Mouse (Mus musculus): ENCODE measurements around the gene Gstt4. TPM values are rescaled to one million over a fixed set of nuclear protein-coding genes. Genes with fewer than 3 reads are reported as not detected.
"Not testable (repeated sequence)": the region's sequence is repeated elsewhere in the genome, so short reads cannot be mapped to it uniquely, and the experiment has no call there.

Gene Gstt4
- polyA plus RNA-seq, 1 experiment from 2014 or later, result 0.14 TPM

- DNase-seq (ENCODE audit: low spot score), result no peak
Measured at GRCm38 (mm10) chr10:75789841-75790240, 32.5 kb downstream of the Gstt4 start.

GRCm38 (mm10) chr10:75789081-75789735, 33.1 kb downstream of the Gstt4 start:
- no peak for DNase-seq (ENCODE audit: low spot score)

- no peak for DNase-seq (ENCODE audit: low spot score)
Measured at GRCm38 (mm10) chr10:75788277-75788676, 34.1 kb downstream of the Gstt4 start.

- no peak for DNase-seq (ENCODE audit: low spot score)
Measured at GRCm38 (mm10) chr10:75785442-75785841, 36.9 kb downstream of the Gstt4 start.

GRCm38 (mm10) chr10:75780769-75781578, 41.4 kb downstream of the Gstt4 start, which contains the start of the genes Gm20441 and Gstt3:
Gene Gm20441 (minus strand): TSS chr10:75780954.
Gene Gstt3 (minus strand): TSS chr10:75781414.
- DNase-seq (ENCODE audit: low spot score), result peak; percentile 12

- peak; percentile 12 for DNase-seq (ENCODE audit: low spot score)
Measured at GRCm38 (mm10) chr10:75779206-75780174, 42.9 kb downstream of the Gstt4 start.

GRCm38 (mm10) chr10:75777885-75778284, 44.5 kb downstream of the Gstt4 start:
- DNase-seq (ENCODE audit: low spot score), result no peak

GRCm38 (mm10) chr10:75776562-75776961, 45.8 kb downstream of the Gstt4 start:
- no peak for DNase-seq (ENCODE audit: low spot score)

- no peak for DNase-seq (ENCODE audit: low spot score)
Measured at GRCm38 (mm10) chr10:75774587-75774986, 47.8 kb downstream of the Gstt4 start.

GRCm38 (mm10) chr10:75774102-75774501, 48.2 kb downstream of the Gstt4 start:
- no peak for DNase-seq (ENCODE audit: low spot score)

GRCm38 (mm10) chr10:75772795-75773664, 49.3 kb downstream of the Gstt4 start, which contains the start of gene Ddt:
Gene Ddt (minus strand): TSS chr10:75773414.
- DNase-seq (ENCODE audit: low spot score), result peak; percentile 91

- DNase-seq (ENCODE audit: low spot score), result not testable (repeated sequence)
Measured at GRCm38 (mm10) chr10:75767756-75768155, 54.6 kb downstream of the Gstt4 start.

- no peak for DNase-seq (ENCODE audit: low spot score)
Measured at GRCm38 (mm10) chr10:75766856-75767255, 55.5 kb downstream of the Gstt4 start.

Other genes with a start within 250 kb of the Gstt4 start
- gene Ggt5, start 233.2 kb downstream of the Gstt4 start, polyA plus RNA-seq (2015; fragmentation: Nextera tagmentation; extraction: Ambion mirVana), result 11.9 and 12.0 TPM in 2 replicates
- gene Susd2, start 178.5 kb downstream of the Gstt4 start, polyA plus RNA-seq (2015; fragmentation: Nextera tagmentation; extraction: Ambion mirVana), result 1.9 and 2.9 TPM in 2 replicates
- gene Cabin1, start 58.2 kb downstream of the Gstt4 start, polyA plus RNA-seq (2015; fragmentation: Nextera tagmentation; extraction: Ambion mirVana), result 21.3 and 26.1 TPM in 2 replicates
- gene Ddt, start 49.1 kb downstream of the Gstt4 start, polyA plus RNA-seq (2015; fragmentation: Nextera tagmentation; extraction: Ambion mirVana), result 131 and 132 TPM in 2 replicates
- gene Gm20441, start 41.6 kb downstream of the Gstt4 start, polyA plus RNA-seq (2015; fragmentation: Nextera tagmentation; extraction: Ambion mirVana), result not detected in 2 replicates
- 9.9 and 10.1 TPM in 2 replicates for gene Gstt3, start 41.1 kb downstream of the Gstt4 start, polyA plus RNA-seq (2015; fragmentation: Nextera tagmentation; extraction: Ambion mirVana)
- 2.2 and 2.8 TPM in 2 replicates for gene Gstt1, start 24.0 kb downstream of the Gstt4 start, polyA plus RNA-seq (2015; fragmentation: Nextera tagmentation; extraction: Ambion mirVana)
- gene Gstt2, start 14.9 kb upstream of the Gstt4 start, polyA plus RNA-seq (2015; fragmentation: Nextera tagmentation; extraction: Ambion mirVana), result 77.5 and 78.6 TPM in 2 replicates
- gene Mif, start 37.7 kb upstream of the Gstt4 start, polyA plus RNA-seq (2015; fragmentation: Nextera tagmentation; extraction: Ambion mirVana), result 1,368 and 1,597 TPM in 2 replicates
- gene Derl3, start 70.9 kb upstream of the Gstt4 start, polyA plus RNA-seq (2015; fragmentation: Nextera tagmentation; extraction: Ambion mirVana), result 1.1 and 1.2 TPM in 2 replicates
- gene Smarcb1, start 99.1 kb upstream of the Gstt4 start, polyA plus RNA-seq (2015; fragmentation: Nextera tagmentation; extraction: Ambion mirVana), result 138 and 140 TPM in 2 replicates
- gene Chchd10, start 110.6 kb upstream of the Gstt4 start, polyA plus RNA-seq (2015; fragmentation: Nextera tagmentation; extraction: Ambion mirVana), result 21.6 and 22.2 TPM in 2 replicates
- gene Mmp11, start 114.0 kb upstream of the Gstt4 start, polyA plus RNA-seq (2015; fragmentation: Nextera tagmentation; extraction: Ambion mirVana), result 7.9 and 8.6 TPM in 2 replicates
- gene Gm867, start 118.1 kb upstream of the Gstt4 start, polyA plus RNA-seq (2015; fragmentation: Nextera tagmentation; extraction: Ambion mirVana), result 0.39 and 0.46 TPM in 2 replicates
- gene Vpreb3, start 120.5 kb upstream of the Gstt4 start, polyA plus RNA-seq (2015; fragmentation: Nextera tagmentation; extraction: Ambion mirVana), result 1.9 and 2.0 TPM in 2 replicates
- gene Gm5134, start 132.0 kb upstream of the Gstt4 start, polyA plus RNA-seq (2015; fragmentation: Nextera tagmentation; extraction: Ambion mirVana), result 0.94 and 1.3 TPM in 2 replicates
- gene Zfp280b, start 210.1 kb upstream of the Gstt4 start, polyA plus RNA-seq (2015; fragmentation: Nextera tagmentation; extraction: Ambion mirVana), result 16.6 TPM in 2 replicates